Mouse (Mus musculus): Measurements from ENCODE around the gene Syt6. TPM values are rescaled to one million over a fixed set of nuclear protein-coding genes. Genes with fewer than 3 reads are reported as not detected.

The Syt6 gene
- total RNA-seq, 2 experiments from 2014 or later = not detected

DNA sequence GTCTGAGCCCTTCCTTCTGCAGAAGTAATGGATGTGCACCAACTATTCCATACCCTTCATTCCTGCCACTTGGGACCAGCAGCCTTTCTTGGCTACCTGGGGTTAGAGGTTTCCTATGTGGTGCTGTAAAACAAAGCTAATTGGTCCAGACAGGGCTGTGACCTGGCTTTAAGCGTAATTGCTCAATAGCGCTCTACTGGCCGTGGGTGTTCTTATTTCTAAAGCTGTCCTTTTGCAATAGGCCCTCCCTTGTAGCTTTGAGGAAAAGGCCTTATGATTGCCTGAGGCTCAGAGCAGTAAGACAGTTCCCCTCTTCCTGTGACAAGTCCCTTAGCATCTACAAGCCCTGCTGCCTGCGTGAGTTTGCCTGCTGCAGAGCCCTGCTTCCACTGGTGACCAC lies 22.6 kb downstream of the Syt6 start:
- DNase-seq (ENCODE audit: low spot score in 2 of 2) = no peak

DNA sequence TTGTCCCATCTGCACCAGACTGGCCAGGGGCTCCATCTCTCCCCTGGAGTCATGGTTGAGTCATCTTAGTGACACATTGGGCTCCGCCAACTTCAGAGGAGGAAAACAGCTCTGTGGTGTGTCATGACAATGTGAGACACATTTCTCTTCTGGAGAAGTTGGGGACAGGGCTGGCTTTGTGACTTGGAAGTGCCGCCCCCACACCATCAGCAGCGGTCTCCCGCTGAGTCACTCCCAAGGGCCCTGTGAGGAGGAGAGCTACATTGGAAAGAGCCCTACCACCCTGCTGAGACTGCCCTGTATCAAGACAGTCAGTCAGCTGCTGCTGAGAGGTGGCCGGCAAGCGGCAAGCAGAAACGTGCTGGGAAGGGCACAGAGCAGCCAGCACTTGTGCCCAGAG lies 26.0 kb downstream of the Syt6 start:
- peak; percentile 12 to 36 for DNase-seq (ENCODE audit: low spot score in 2 of 2)

DNA sequence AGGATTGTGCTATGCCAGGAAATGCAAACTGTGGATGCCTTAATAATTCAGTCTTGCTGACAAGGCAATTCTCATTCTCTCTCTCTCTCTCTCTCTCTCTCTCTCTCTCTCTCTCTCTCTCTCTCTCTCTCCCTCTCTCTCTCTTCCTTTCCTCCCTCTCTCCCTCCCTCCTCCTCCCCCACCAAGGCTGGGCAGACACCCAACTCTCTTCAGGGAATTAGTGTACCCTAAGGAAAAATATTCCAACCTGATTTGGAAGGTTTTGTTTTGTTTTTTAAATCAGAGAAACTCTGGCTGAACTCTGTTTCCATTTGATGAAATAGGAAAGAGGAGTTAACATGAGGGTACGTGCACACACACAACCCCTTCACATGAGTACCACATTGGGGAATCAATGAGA lies 26.5 kb downstream of the Syt6 start:
- DNase-seq (ENCODE audit: low spot score in 2 of 2) = no peak

DNA sequence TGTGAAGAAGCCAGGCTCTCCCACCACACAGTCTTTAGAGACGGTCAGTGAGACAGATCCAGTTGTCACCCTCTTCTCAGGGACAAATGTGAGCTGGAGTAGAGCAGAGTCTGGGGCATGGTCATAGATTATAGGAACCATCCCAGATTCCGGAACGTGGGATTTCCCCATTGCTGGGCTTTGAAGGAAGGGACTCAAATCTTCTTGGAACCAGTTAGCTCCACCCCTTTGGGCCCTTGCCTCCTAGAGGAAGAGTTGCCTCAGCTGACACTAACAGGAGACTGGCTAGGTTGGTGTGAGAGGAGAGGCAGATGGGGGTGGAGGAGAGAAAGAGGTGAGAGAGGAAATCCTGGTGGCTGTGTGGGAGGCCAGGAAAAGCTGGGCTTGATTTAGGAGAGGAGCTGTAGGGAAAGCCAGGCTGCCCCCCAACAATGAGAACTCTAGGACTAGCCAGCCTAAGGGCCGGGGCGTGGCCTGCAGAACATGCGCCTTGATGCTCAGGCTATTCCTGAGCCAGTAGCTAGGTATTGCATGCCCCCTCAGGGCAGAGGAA lies 31.1 kb downstream of the Syt6 start:
- no peak for DNase-seq (ENCODE audit: low spot score in 2 of 2)

DNA sequence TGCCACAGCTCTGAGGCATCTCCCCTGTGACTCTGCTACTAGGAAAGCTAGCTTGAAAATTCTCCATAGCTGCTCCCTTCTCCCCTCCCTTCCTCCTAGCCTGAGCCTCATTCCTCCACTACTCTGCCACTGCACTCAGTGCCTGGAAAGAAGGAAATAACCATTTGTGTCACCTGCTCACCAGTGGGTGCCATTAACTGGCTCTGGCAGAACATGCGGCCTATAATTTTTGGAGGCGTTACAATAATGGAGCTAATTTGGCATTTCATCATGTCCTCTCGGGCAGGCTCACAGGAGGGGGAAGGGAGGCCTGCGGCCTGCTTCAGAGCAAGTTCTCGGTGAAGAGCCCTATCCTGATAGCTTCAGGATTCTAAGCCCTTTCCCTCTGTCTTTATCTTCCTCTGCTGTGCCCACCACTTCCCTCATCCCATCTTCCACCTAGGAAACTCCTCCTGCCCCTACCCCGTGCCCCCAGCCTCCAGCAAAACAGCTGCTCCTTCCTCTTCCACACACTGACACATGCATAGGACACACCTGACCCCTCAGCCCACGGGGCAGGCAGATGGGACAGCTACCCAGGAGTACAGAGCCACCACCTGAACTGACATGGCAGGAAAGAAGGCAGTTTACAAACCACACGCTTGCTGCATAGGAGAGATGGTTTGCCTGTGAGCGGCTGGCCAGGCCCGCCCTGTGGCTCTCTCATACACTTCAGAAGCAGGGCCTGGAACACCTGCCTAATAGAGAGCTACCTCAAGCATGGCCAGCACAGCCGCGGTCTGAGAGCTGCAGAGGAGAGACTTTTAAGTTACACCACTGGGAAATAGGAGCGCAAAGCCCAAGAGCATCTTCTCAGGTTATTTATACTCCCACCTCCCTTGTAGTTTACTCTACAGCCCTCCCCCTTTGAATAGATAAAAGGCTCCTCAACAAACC lies 31.9 kb downstream of the Syt6 start:
- no peak for DNase-seq (ENCODE audit: low spot score in 2 of 2)

DNA sequence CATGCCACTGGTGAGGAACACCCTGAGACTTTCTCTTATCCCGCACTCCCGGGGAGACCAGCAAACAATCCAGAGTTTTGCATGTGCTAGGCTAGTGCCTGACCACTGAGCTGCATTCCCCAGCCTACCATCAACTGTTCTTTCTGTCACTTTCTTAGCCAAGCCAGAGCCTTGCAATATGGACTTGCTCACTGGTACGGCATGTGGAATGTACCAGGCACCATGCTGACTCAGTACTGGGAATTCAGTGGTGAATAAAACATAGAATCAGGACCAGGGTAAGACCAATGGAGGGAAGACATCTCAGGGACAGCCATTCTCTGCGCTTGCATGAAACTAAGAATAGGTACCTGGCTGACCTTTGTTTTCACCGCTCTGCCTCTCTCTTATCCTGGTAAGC lies 35.2 kb downstream of the Syt6 start:
- DNase-seq (ENCODE audit: low spot score in 2 of 2) = no peak

DNA sequence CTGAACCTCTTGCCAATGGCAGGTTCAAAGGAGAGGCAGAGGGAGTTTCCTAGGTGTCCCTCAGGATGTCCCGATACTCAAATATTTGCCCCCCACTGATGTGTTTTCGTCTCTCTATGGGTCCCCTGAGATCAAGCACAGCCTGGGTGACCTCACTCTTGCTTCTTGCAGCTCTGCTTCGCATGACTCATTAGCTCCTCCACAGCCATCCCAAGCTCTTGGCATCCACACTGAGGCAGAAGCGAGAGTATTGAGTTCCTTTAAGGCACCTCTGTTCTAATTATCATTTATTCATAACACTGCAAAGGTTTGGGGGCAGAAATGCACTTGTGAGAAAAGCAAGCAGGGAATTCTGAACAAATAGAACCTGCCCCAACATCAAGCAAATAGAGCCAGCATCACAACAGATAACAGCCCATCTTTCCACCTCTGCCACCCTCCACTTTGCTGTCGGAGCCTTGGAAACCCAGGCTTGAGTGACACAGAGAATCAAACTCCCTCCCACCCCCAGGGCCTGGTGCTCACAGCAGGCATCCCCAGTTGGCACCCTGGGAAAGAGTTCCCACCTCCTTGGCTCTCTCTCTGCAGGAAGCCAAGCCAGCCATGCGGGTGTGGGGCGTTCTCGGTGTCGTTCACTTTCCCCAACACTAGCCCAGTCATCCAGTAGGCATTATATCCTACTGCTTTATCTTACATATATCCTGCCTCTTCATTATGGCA lies 37.8 kb downstream of the Syt6 start:
- DNase-seq (ENCODE audit: low spot score in 2 of 2) = no peak

DNA sequence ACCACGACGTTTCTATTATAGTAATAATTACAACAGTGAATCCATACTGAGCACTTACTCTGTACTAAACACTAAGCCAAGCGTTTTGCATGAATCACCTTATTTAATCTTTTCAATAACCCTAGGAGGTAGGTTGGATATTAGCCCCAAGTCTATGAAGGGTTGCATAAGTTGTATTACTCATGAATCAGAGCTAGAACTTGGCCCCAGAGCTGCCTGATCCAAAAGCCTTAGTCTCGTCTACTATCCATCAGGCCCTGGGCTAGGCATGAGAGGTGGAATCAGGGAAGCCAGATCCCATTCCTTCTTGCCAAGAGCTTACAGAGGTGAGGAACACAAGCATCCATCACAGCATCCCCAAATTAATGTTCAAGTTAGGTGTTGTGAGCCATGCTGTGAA lies 40.6 kb downstream of the Syt6 start:
- DNase-seq (ENCODE audit: low spot score in 2 of 2) = no peak

DNA sequence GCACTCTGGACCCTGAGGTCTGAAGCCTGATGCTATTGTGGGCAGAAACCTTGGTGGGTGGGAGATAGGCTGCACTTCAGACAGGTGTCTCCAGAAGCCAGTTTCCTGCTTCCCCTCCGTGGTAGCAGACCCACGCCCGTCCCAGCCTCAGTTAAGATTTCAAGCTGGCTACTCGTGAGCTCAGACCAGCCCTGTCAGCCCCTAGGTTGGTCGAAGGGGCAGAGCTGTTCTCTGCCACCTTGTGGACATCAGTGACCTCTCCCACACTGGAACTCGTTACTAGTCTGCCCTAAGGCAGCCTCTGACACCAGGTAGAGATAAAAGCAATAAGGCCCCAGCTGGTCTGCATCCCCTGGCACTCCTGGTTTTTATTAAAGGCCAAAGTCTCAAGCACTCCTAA lies 42.0 kb downstream of the Syt6 start:
- DNase-seq (ENCODE audit: low spot score in 2 of 2) = no peak

DNA sequence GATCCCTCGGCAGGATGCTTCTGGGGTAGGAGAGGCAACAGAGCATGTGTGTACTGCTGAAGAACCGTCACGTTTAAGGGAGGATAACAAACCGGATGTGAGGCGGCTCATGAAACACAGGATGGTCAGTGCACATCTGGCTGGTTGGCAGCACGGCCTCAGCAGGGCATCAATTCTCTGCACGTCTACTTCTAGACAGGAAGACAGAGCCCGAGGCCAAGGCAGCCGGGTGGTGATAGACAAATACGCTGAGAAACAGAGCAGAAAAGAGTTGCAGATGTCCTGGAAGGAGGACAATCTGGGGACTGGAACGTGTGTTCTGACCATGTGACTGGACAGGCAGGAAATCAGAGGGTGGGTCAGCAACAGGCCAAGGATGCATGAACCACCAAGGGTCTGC lies 45.1 kb downstream of the Syt6 start:
- no peak for DNase-seq (ENCODE audit: low spot score in 2 of 2)

DNA sequence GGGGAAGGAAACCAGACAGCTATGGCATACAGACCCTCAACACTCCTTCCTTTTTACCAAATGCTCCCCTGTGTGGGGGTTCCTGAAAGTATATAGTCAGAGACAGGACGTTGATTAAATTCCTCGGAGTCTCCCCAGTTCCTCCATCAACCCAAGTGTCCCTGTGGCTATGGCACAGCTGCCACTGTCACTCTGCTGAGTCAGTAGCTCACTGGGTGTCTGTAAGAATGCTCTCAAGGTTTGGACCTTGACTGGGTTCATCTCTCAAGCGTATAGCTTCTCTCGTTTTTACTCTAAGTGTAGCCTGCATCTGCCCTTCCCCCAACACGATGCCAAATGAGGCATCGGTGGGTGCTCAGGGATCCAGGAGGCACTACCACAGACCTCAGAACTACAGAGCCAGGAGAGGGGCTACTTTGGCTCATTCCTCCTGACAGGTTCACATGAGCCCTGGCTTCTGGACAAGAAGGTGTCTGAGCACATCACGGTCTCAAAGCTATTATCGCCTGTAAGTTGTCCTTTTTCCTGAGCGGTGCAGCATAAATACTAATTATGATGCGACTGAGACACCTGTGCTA lies 49.0 kb downstream of the Syt6 start:
- no peak for DNase-seq (ENCODE audit: low spot score in 2 of 2)

DNA sequence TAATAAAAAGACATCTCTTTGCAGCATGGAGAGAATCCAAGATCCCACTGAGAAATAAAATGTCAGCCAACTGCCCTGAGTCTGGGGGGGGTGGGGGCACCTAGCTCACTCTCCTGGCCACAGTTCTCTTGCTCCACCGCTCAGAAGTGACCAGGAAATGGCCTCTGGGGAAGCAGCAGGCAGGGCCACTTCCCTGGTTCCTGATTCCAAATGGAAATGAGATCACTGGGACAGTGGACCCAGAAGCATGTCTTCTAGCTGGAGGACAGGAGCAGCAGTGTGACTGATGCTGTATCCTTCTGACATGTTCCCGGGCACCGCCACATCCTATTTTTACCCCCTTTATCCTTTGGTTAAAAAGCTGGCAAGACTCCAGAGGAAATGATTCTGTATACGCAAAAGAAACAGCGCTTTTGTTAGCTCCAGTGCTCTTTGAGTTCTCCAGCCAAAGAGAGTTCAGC lies 49.6 kb downstream of the Syt6 start:
- DNase-seq (ENCODE audit: low spot score in 2 of 2) = no peak

DNA sequence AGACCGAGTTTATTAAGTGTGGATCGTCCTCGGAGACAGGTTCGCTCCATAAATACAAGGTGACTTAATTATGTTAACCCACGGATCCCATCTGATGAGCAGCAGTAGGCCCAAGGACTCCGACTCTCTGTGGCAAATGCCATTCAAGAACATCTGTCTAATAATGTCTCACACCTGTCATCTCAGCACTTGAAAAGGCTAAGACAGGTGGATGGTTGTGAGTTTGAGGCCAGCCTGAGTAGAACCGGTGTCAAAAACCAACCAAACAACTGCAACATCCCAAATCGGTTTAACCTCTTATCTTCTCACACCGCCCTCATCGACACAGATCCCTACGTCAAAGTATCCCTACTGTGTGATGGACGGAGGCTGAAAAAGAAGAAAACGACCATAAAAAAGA lies 50.1 kb downstream of the Syt6 start:
- DNase-seq (ENCODE audit: low spot score in 2 of 2) = no peak

DNA sequence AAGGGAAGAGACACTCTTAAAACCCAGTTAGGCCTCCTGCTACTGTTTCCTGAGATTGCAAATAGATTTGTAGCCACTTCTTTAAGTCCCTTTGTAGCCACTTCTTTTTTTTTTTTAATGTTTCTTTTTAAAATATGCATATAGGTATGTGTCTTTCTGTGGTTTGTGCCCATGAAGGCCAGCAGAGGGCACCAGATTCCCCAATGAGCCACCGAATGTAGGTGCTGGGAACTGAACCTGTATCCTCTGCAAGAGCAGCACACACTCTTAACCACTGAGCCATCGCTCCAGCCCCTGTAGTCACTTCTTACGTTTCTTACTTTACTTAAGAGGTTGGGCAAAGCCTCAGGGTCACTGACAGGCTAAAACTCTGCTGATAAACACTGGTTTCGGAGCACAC lies 51.5 kb downstream of the Syt6 start:
- no peak for DNase-seq (ENCODE audit: low spot score in 2 of 2)

DNA sequence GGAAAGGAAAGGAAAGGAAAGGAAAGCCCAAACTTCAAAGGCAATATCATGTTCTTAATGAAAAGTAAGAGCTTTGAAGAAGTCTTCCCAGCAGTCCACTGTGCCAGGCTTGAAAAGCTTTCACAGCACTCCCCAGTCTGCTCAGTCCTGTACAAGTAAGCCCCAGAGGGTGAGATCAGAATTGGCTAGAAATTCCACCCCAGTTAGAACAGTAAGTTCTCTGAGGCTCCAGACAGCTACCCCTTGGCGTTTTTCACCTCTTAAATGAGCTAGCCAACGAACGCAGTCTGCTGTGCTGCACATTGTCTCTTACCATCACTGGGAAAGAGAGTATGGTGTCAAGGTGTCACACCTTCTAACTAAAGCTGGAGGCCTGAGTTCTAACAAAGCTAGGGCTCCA lies 52.6 kb downstream of the Syt6 start:
- DNase-seq (ENCODE audit: low spot score in 2 of 2) = no peak

DNA sequence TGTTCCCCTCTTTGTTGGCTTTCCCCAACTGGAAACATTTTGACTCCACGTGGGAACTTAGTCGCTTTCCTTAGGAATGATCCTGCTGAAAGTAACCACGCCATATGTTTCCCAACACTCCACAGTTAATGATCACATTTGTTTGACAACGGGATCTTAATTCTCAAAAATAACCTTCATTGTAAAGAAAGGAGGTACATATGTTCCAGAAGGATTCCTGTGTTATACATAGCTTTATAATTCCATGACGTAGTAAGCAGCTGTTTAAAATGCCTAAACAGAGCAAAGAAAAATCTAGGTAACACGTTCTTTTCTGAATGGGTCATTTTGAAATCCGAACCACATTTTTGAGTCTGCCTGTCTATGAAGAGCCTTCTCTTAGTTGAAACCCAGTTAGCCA lies 58.1 kb downstream of the Syt6 start:
- DNase-seq (ENCODE audit: low spot score in 2 of 2) = no peak

DNA sequence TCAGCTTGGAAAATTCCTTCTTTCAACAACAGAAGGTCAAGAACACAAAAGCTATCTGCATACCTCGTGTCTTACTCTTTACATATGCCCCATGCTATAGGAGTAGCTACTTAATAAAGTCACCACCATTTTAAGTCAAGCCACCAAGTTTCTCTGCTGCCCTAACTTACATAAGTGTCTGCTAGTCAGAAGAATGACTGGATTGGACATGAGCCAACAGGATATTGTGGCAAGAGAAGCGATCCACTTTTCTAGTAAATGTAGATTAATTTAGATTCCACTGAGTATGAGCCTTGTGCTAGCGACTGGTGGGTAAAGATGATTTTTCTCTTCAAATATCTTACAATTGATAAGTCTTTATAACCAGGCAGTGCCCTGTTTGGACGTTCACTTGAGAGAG lies 58.8 kb downstream of the Syt6 start:
- DNase-seq (ENCODE audit: low spot score in 2 of 2) = no peak

DNA sequence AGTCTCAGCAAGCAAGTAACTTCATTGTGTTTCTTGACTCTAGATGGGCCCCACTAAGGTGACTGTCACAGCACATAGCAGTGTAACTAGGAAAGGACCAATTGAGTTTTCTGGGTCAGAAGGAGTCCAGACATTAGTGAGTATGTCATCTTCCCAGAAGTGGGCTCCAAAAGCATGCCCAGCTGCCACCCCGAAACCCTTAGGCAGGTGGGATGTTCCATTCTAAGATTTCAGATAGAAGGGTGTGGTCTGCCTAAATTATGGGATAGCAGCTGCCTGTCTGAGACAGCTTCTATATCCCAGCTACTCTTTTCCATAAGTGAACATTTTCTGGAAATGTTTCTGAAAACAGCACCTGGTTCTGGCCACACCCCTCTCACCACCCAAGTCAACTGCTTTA lies 59.2 kb downstream of the Syt6 start:
- DNase-seq (ENCODE audit: low spot score in 2 of 2) = no peak

DNA sequence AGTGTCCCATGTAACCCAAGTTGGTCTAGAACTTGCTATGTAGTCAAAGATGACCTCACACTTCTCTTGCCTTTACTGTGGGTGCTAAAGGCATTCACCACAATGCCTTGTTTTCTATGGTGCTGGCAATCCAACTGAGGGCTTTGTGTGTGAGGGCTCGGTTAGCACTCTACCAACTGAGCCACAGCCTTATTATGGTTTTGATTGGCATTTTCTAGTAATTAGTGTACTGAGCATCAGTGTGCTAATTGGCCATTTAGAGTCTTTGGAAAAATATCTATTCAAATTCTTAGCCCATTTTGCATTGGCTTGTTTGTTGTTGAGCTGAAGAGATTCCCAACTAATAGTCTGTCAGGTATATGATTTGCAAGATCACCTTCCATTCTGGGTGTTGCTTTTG lies 62.6 kb downstream of the Syt6 start:
- no peak for DNase-seq (ENCODE audit: low spot score in 2 of 2)

DNA sequence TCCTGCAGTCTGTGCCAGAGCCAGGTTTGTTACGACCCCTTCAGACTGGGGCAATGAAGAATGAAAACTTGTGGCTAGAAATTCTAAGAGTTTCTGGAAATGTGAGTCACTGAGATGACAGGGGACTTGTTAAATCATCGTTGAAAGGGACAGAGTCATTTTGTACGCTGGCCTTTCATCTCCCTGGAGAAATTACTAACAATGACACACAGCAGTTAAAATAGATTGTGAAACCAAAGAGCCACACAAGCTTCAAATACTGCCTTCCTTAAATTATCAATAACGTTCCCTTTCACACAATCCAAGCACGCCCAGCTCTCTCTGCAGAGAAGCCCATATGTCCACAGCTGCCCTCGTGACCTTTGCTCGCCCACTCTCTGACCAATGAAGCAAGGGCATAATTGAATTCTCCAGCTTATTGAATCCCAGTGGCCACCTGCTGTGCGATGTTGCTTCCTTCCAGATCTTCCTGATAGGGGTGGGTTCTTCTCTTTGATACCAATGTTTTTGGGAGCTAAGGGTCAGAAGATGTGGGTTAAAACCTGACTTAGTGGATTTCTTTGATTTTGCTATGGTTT lies 65.3 kb downstream of the Syt6 start:
- peak in 1 of 2 experiments; percentile 10 for DNase-seq (ENCODE audit: low spot score in 2 of 2)

DNA sequence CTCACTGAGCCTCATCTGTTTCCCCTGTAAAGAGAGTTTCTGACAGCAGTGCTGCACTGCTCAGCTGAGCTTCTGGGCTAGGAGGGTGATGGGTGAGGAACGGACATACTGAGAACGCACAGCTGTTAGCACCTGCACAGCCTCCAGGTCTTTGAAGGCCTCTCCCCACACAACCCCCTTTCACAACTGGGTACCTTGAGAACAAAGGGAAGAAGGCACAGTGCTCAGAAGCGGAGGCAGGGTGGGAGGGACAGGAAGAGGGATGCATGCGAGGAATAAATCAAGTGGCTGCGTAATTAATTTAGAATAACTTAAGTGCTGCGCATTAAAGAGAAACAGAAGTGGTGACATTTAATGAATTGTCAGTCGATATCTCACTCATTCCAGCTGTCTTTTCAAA lies 66.3 kb downstream of the Syt6 start:
- no peak for DNase-seq (ENCODE audit: low spot score in 2 of 2)
